Mouse (Mus musculus): ENCODE results near the gene Nfia.

The Nfia gene

GRCm38 (mm10) chr4:97772641-97773040 lies at the start of gene Nfia:
TSS of gene Nfia (plus strand) at chr4:97772734.
- no peak for DNase-seq (ENCODE audit: low read depth, low spot score)

- DNase-seq (ENCODE audit: low read depth, low spot score) = no peak
Measured at GRCm38 (mm10) chr4:97723374-97723773, 49.2 kb upstream of the Nfia start.

GRCm38 (mm10) chr4:97728520-97728919 lies 44.0 kb upstream of the Nfia start:
- no peak for DNase-seq (ENCODE audit: low read depth, low spot score)

GRCm38 (mm10) chr4:97729999-97730398 lies 42.5 kb upstream of the Nfia start:
- DNase-seq (ENCODE audit: low read depth, low spot score) = no peak

GRCm38 (mm10) chr4:97730416-97730815 lies 42.1 kb upstream of the Nfia start:
- DNase-seq (ENCODE audit: low read depth, low spot score) = no peak

GRCm38 (mm10) chr4:97733392-97733791 lies 39.1 kb upstream of the Nfia start:
- DNase-seq (ENCODE audit: low read depth, low spot score) = no peak

- DNase-seq (ENCODE audit: low read depth, low spot score) = no peak
Measured at GRCm38 (mm10) chr4:97743932-97744331, 28.6 kb upstream of the Nfia start.

- peak; percentile 71 for DNase-seq (ENCODE audit: low read depth, low spot score)
Measured at GRCm38 (mm10) chr4:97745296-97746105, 27.0 kb upstream of the Nfia start.

GRCm38 (mm10) chr4:97746106-97746900 lies 26.2 kb upstream of the Nfia start:
- DNase-seq (ENCODE audit: low read depth, low spot score) = no peak

- no peak for DNase-seq (ENCODE audit: low read depth, low spot score)
Measured at GRCm38 (mm10) chr4:97750401-97750800, 22.1 kb upstream of the Nfia start.

GRCm38 (mm10) chr4:97751030-97751482 lies 21.5 kb upstream of the Nfia start:
- peak; percentile 86 for DNase-seq (ENCODE audit: low read depth, low spot score)

- no peak for DNase-seq (ENCODE audit: low read depth, low spot score)
Measured at GRCm38 (mm10) chr4:97751483-97752251, 20.9 kb upstream of the Nfia start.

- DNase-seq (ENCODE audit: low read depth, low spot score) = no peak
Measured at GRCm38 (mm10) chr4:97752276-97753010, 20.1 kb upstream of the Nfia start.

- DNase-seq (ENCODE audit: low read depth, low spot score) = no peak
Measured at GRCm38 (mm10) chr4:97753521-97753920, 19.0 kb upstream of the Nfia start.

GRCm38 (mm10) chr4:97754241-97754640 lies 18.3 kb upstream of the Nfia start:
- no peak for DNase-seq (ENCODE audit: low read depth, low spot score)

- no peak for DNase-seq (ENCODE audit: low read depth, low spot score)
Measured at GRCm38 (mm10) chr4:97757207-97757977, 15.1 kb upstream of the Nfia start.

GRCm38 (mm10) chr4:97757978-97758461 lies 14.5 kb upstream of the Nfia start:
- no peak for DNase-seq (ENCODE audit: low read depth, low spot score)

- DNase-seq (ENCODE audit: low read depth, low spot score) = no peak
Measured at GRCm38 (mm10) chr4:97758661-97759060, 13.9 kb upstream of the Nfia start.

- no peak for DNase-seq (ENCODE audit: low read depth, low spot score)
Measured at GRCm38 (mm10) chr4:97764616-97765015, 7.9 kb upstream of the Nfia start.

- no peak for DNase-seq (ENCODE audit: low read depth, low spot score)
Measured at GRCm38 (mm10) chr4:97765341-97766020, 7.1 kb upstream of the Nfia start.

Data from embryo, embryonic 11.5 days (tissue).